Mouse (Mus musculus) heart, postnatal 10 days (tissue): ENCODE results near the gene Thpo. TPM values are rescaled to one million over a fixed set of nuclear protein-coding genes. Genes with fewer than 3 reads are reported as not detected.

Experiments
- DNase-seq, 2 experiments: peaks; one replicate each; pipeline ENCODE4 v3.0.0; 2021
- intact Hi-C: fragments of 180-260 bp; cut with DNase I; formaldehyde crosslinking; loops from one replicate; pipeline ENCODE4 v1.15.1; 2025
- total RNA-seq, 2 experiments: library from RNA; stranded (reverse); gene quantifications; 2 replicates each; pipeline ENCODE4 v1.2.3; 2021

Thpo gene
- total RNA-seq, 2 experiments from 2014 or later, result not detected

DNA sequence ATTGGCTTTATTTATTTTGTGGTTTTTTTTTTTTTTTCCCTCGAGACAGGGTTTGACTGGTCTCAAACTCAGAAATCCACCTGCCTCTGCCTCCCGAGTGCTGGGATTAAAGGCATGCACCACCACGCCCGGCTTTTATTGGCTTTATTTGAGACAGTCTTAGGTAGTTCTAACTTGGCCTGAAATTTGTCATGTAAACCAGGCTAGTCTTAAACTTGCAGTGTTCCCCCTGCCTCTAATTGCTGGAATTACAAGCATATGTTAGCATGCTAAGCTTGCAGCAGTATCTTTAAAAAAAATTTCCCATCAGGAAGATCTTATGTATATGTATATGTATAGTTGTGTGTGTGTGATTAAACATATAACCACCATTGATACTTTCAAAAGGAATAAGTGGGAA is 57.6 kb downstream of the Thpo start:
- intact Hi-C loops, result no loop called here
- DNase-seq, result no peak

DNA sequence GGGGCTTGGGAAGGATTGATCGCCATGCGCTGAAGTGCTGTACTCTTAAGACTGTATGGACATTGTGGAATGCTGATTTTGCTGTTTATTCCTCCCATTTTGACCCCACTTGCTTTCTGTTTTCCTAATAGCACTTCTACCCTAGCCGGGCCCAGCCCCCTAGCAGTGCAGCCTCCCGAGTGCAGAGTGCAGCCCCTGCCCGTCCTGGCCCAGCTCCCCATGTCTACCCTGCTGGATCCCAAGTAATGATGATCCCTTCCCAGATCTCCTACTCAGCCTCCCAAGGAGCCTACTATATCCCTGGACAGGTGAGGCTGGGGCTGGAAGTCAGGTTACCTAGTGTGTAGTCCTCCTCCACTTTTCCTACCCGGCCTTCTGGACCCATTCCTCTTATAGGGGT is 59.1 kb downstream of the Thpo start:
- DNase-seq, result no peak
- intact Hi-C loops, result no loop called here

Other genes with a start within 250 kb of the Thpo start
- 10 to 100 TPM; 52.7 to 54.2 TPM for gene Eif2b5, start 235.7 kb downstream of the Thpo start, total RNA-seq
- 10 to 100 TPM; 60.7 to 61.7 TPM for gene Dvl3, start 217.5 kb downstream of the Thpo start, total RNA-seq
- gene Ap2m1, start 199.0 kb downstream of the Thpo start, total RNA-seq, result 100 to 1,000 TPM; 253 to 284 TPM
- 10 to 100 TPM; 62.9 to 66.2 TPM for gene Abcf3, start 185.9 kb downstream of the Thpo start, total RNA-seq
- gene Vwa5b2, start 145.0 kb downstream of the Thpo start, total RNA-seq, result 1 to 10 TPM in 1 of 2 experiments, under 1 TPM in 1; 0.30 to 1.0 TPM
- 1 to 10 TPM; 5.1 to 5.3 TPM for gene Eef1akmt4, start 122.9 kb downstream of the Thpo start, total RNA-seq
- under 1 TPM in 1 of 2 experiments, not detected in 1; 0.20 TPM for gene Gm49333, start 122.9 kb downstream of the Thpo start, total RNA-seq
- 10 to 100 TPM; 11.3 to 11.8 TPM for gene Alg3, start 122.8 kb downstream of the Thpo start, total RNA-seq
- gene Camk2n2, start 113.2 kb downstream of the Thpo start, total RNA-seq, result 1 to 10 TPM; 1.3 to 1.6 TPM
- under 1 TPM; 0.62 TPM for gene Ece2, start 104.7 kb downstream of the Thpo start, total RNA-seq
- 100 to 1,000 TPM; 195 TPM for gene Psmd2, start 82.9 kb downstream of the Thpo start, total RNA-seq
- 100 to 1,000 TPM; 353 to 356 TPM for gene Eif4g1, start 66.2 kb downstream of the Thpo start, total RNA-seq
- 10 to 100 TPM; 16.0 to 18.9 TPM for gene Fam131a, start 41.3 kb downstream of the Thpo start, total RNA-seq
- 10 to 100 TPM; 12.5 to 13.2 TPM for gene Polr2h, start 16.8 kb downstream of the Thpo start, total RNA-seq
- gene Clcn2, start 16.8 kb downstream of the Thpo start, total RNA-seq, result 1 to 10 TPM; 3.3 to 3.5 TPM
- gene Chrd, start 1.4 kb downstream of the Thpo start, total RNA-seq, result 1 to 10 TPM; 1.4 to 3.4 TPM